Mouse (Mus musculus): ENCODE measurements at regions not wholly inside any gene's neighbourhood (a gene's known extent, or its start where the extent isn't known, plus 50 kb on each side); places are given as distances from the start of the nearest gene placed in this dataset.
"Not testable (repeated sequence)": the region's sequence is repeated elsewhere in the genome, so short reads cannot be mapped to it uniquely, and the experiment has no call there.

GRCm38 (mm10) chr17:4874459-4874858, 119.7 kb upstream of the Arid1b start:
- Histone ChIP-seq H3K4me1 (replicated peaks; ENCODE audit: control insufficient read depth, insufficient read depth, low read length) (no peaks in the 10 kb centered on the region), H3K9me3 (ENCODE audit: control insufficient read depth) (no peaks in the 10 kb centered on the region), H3K27ac (ENCODE audit: low read depth, low read length) (no peak overlapping the region), H3K4me2 (replicated peaks; ENCODE audit: low read depth) (no peak overlapping the region), H3K27me3 (replicated peaks; ENCODE audit: control insufficient read depth, insufficient read depth, low read length) (no peaks in the 10 kb centered on the region), H3K9ac (ENCODE audit: low read depth, low read length) (no peak overlapping the region), H3K36me3 (ENCODE audit: control insufficient read depth, insufficient read depth) (no peaks in the 10 kb centered on the region), H3K4me3 (ENCODE audit: low read depth, low read length) (no peak overlapping the region)
- WGBS, result 82% methylated on average over 2 of the region's 2 CpGs
- ATAC-seq, result no peak
- no peak for TF ChIP-seq CTCF (IDR thresholded peaks at IDR 0.05; ENCODE audit: low read depth)

- Histone ChIP-seq H3K9ac (ENCODE audit: low read depth, low read length) (no peak overlapping the region), H3K27ac (ENCODE audit: low read depth, low read length) (no peak overlapping the region)
These were observed 118.8 kb upstream of the Arid1b start for GRCm38 (mm10) chr17:4875086-4876046.

GRCm38 (mm10) chr17:4876431-4876830, 117.7 kb upstream of the Arid1b start:
- no peak overlapping the region for H3K4me2 ChIP-seq (replicated peaks; ENCODE audit: low read depth)
- TF ChIP-seq CTCF (IDR thresholded peaks at IDR 0.05; ENCODE audit: low read depth), result no peak
- WGBS, result 87% methylated on average over 4 of the region's 4 CpGs
- no peak for ATAC-seq
- H3K4me3 ChIP-seq (ENCODE audit: low read depth, low read length), result no peak overlapping the region
- no peaks in the 10 kb centered on the region for H3K36me3 ChIP-seq (ENCODE audit: control insufficient read depth, insufficient read depth)
- H3K9me3 ChIP-seq (ENCODE audit: control insufficient read depth), result no peaks in the 10 kb centered on the region
- H3K4me1 ChIP-seq (replicated peaks; ENCODE audit: control insufficient read depth, insufficient read depth, low read length), result no peaks in the 10 kb centered on the region
- H3K9ac ChIP-seq (ENCODE audit: low read depth, low read length), result no peak overlapping the region
- no peak overlapping the region for H3K27ac ChIP-seq (ENCODE audit: low read depth, low read length)
- H3K27me3 ChIP-seq (replicated peaks; ENCODE audit: control insufficient read depth, insufficient read depth, low read length), result no peaks in the 10 kb centered on the region

More at GRCm38 (mm10) chr17:4875086-4876046, 118.8 kb upstream of the Arid1b start:
- ATAC-seq, result no peak
- WGBS, result 75% methylated on average over 10 of the region's 10 CpGs
- Histone ChIP-seq H3K4me2 (replicated peaks; ENCODE audit: low read depth) (no peak overlapping the region), H3K9me3 (ENCODE audit: control insufficient read depth) (no peaks in the 10 kb centered on the region), H3K4me1 (replicated peaks; ENCODE audit: control insufficient read depth, insufficient read depth, low read length) (no peaks in the 10 kb centered on the region), H3K27me3 (replicated peaks; ENCODE audit: control insufficient read depth, insufficient read depth, low read length) (no peaks in the 10 kb centered on the region), H3K4me3 (ENCODE audit: low read depth, low read length) (no peak overlapping the region), H3K36me3 (ENCODE audit: control insufficient read depth, insufficient read depth) (no peaks in the 10 kb centered on the region)
- no peak for TF ChIP-seq CTCF (IDR thresholded peaks at IDR 0.05; ENCODE audit: low read depth)

- TF ChIP-seq CTCF (IDR thresholded peaks at IDR 0.05; ENCODE audit: low read depth), result no peak
These were observed 112.7 kb upstream of the Arid1b start for GRCm38 (mm10) chr17:4881473-4881872.

GRCm38 (mm10) chr17:4884083-4884482, 110.0 kb upstream of the Arid1b start:
- no peaks in the 10 kb centered on the region for H3K4me1 ChIP-seq (replicated peaks; ENCODE audit: control insufficient read depth, insufficient read depth, low read length)
- no peak overlapping the region for H3K4me3 ChIP-seq (ENCODE audit: low read depth, low read length)
- no peak overlapping the region for H3K27ac ChIP-seq (ENCODE audit: low read depth, low read length)
- no peak overlapping the region for H3K4me2 ChIP-seq (replicated peaks; ENCODE audit: low read depth)
- H3K27me3 ChIP-seq (replicated peaks; ENCODE audit: control insufficient read depth, insufficient read depth, low read length), result no peaks in the 10 kb centered on the region
- no peaks in the 10 kb centered on the region for H3K36me3 ChIP-seq (ENCODE audit: control insufficient read depth, insufficient read depth)
- no peaks in the 10 kb centered on the region for H3K9me3 ChIP-seq (ENCODE audit: control insufficient read depth)
- H3K9ac ChIP-seq (ENCODE audit: low read depth, low read length), result no peak overlapping the region
- TF ChIP-seq CTCF (IDR thresholded peaks at IDR 0.05; ENCODE audit: low read depth), result no peak
- 88% methylated on average over 2 of the region's 2 CpGs for WGBS
- no peak for ATAC-seq

More at GRCm38 (mm10) chr17:4881473-4881872, 112.7 kb upstream of the Arid1b start:
- Histone ChIP-seq H3K9me3 (ENCODE audit: control insufficient read depth) (no peaks in the 10 kb centered on the region), H3K27me3 (replicated peaks; ENCODE audit: control insufficient read depth, insufficient read depth, low read length) (no peaks in the 10 kb centered on the region), H3K27ac (ENCODE audit: low read depth, low read length) (no peak overlapping the region), H3K4me1 (replicated peaks; ENCODE audit: control insufficient read depth, insufficient read depth, low read length) (no peaks in the 10 kb centered on the region), H3K9ac (ENCODE audit: low read depth, low read length) (no peak overlapping the region), H3K4me3 (ENCODE audit: low read depth, low read length) (no peak overlapping the region), H3K36me3 (ENCODE audit: control insufficient read depth, insufficient read depth) (no peaks in the 10 kb centered on the region), H3K4me2 (replicated peaks; ENCODE audit: low read depth) (no peak overlapping the region)
- no peak for ATAC-seq
- 73% methylated on average over 5 of the region's 5 CpGs for WGBS

GRCm38 (mm10) chr17:4884761-4885160, 109.4 kb upstream of the Arid1b start:
- no peak overlapping the region for H3K9ac ChIP-seq (ENCODE audit: low read depth, low read length)
- ATAC-seq, result no peak
- H3K4me3 ChIP-seq (ENCODE audit: low read depth, low read length), result no peak overlapping the region
- no peaks in the 10 kb centered on the region for H3K27me3 ChIP-seq (replicated peaks; ENCODE audit: control insufficient read depth, insufficient read depth, low read length)
- no peaks in the 10 kb centered on the region for H3K9me3 ChIP-seq (ENCODE audit: control insufficient read depth)
- H3K36me3 ChIP-seq (ENCODE audit: control insufficient read depth, insufficient read depth), result no peaks in the 10 kb centered on the region
- no peak overlapping the region for H3K27ac ChIP-seq (ENCODE audit: low read depth, low read length)
- no peaks in the 10 kb centered on the region for H3K4me1 ChIP-seq (replicated peaks; ENCODE audit: control insufficient read depth, insufficient read depth, low read length)
- H3K4me2 ChIP-seq (replicated peaks; ENCODE audit: low read depth), result no peak overlapping the region
- 75% methylated on average over 3 of the region's 3 CpGs for WGBS
- TF ChIP-seq CTCF (IDR thresholded peaks at IDR 0.05; ENCODE audit: low read depth), result peak; percentile 42

- H3K4me1 ChIP-seq (replicated peaks; ENCODE audit: control insufficient read depth, insufficient read depth, low read length); H3K27me3 ChIP-seq (replicated peaks; ENCODE audit: control insufficient read depth, insufficient read depth, low read length); ATAC-seq; H3K9ac ChIP-seq (ENCODE audit: low read depth, low read length); H3K9me3 ChIP-seq (ENCODE audit: control insufficient read depth); H3K36me3 ChIP-seq (ENCODE audit: control insufficient read depth, insufficient read depth); H3K27ac ChIP-seq (ENCODE audit: low read depth, low read length); H3K4me2 ChIP-seq (replicated peaks; ENCODE audit: low read depth); H3K4me3 ChIP-seq (ENCODE audit: low read depth, low read length): not testable (repeated sequence)
- 77% methylated on average over 12 of the region's 12 CpGs for WGBS
These were observed 106.8 kb upstream of the Arid1b start for GRCm38 (mm10) chr17:4887331-4887730.
